Mouse (Mus musculus) stomach, embryonic 16.5 days (tissue): ENCODE measurements around the gene Efna1. TPM values are rescaled to one million over a fixed set of nuclear protein-coding genes. Genes with fewer than 3 reads are reported as not detected.

Experiments used
- ATAC-seq: fragments of 200-750 bp; cut with Nextera tagmentation; 2 replicates; pipeline ENCODE4 v1.8.0; 2017; ENCODE audit warnings: moderate number of reproducible peaks, moderate TSS enrichment; ENCODE audit not compliant: insufficient read depth, low FRiP score
- H3K27ac ChIP-seq: fragments of 300-500 bp; sonication (generic); 2 replicates; pipeline ENCODE4 v1.5.1; 2014; ENCODE audit warnings: low read length
- H3K27me3 ChIP-seq: fragments of 300-500 bp; sonication (generic); 2 replicates; pipeline ENCODE4 v1.6.1; 2014; ENCODE audit warnings: low read length, control low read depth, mixed read lengths; ENCODE audit not compliant: control insufficient read depth, insufficient read depth
- H3K36me3 ChIP-seq: fragments of 300-500 bp; sonication (generic); 2 replicates; pipeline ENCODE4 v1.6.1; 2014; ENCODE audit warnings: low read length; ENCODE audit not compliant: control insufficient read depth, insufficient read depth
- H3K4me1 ChIP-seq: fragments of 300-500 bp; sonication (generic); 2 replicates; pipeline ENCODE4 v1.6.1; 2014; ENCODE audit warnings: low read length, control low read depth, mixed read lengths; ENCODE audit not compliant: control insufficient read depth, insufficient read depth
- H3K4me2 ChIP-seq: fragments of 300-500 bp; sonication (generic); 2 replicates; pipeline ENCODE4 v1.6.1; 2014; ENCODE audit warnings: low read depth, low read length, mixed read lengths
- H3K4me3 ChIP-seq: fragments of 300-500 bp; sonication (generic); replicated peaks from 2 replicates; pipeline ENCODE4 v1.5.1; 2014; ENCODE audit warnings: mild to moderate bottlenecking, low read length
- H3K9ac ChIP-seq: fragments of 300-500 bp; sonication (generic); 2 replicates; pipeline ENCODE4 v1.6.1; 2014; ENCODE audit warnings: low read length
- H3K9me3 ChIP-seq: fragments of 300-500 bp; sonication (generic); replicated peaks from 2 replicates; pipeline ENCODE4 v1.6.1; 2016; ENCODE audit warnings: low read length, control low read depth; ENCODE audit not compliant: control insufficient read depth
- WGBS: fragments of 180-500 bp; shearing (Covaris S2); extraction: QIAGEN DNeasy Blood & Tissue Kit; methylation state at CpG from one replicate; pipeline ENCODE4 v1.1.7; 2014; 5-methylcytosine and 5-hydroxymethylcytosine counted together
- polyA plus RNA-seq: library from polyadenylated mRNA; unstranded; fragments of >200 nt; fragmentation: Nextera tagmentation; extraction: Ambion mirVana; gene quantifications from 2 replicates; pipeline ENCODE4 v1.2.1, GENCODE M21; 2015

Gene Efna1
- polyA plus RNA-seq, 1 experiment from 2014 or later: 41.5 TPM

DNA sequence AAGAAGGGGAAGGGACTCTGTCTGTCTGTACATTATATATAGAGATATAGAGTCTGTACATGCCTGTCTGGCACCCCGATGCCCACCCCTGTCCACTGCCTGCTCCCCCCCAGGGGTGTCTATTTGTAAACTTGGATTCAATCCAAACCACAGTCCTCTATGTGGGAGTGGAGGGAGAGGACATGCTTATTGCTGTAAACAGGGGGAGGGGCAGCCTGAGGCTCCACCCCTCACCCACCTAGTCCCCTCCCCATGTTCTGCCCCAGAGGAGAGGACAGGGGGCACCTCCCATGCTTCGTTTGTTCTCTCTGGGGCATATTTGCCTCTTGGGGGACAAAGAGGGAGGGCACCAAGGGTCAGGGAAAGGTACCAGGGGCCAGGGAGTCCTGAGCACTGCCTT lies 33.8 kb upstream of the Efna1 start:
- Histone ChIP-seq H3K4me1 (peaks cover 35% of the 10 kb centered on the region), H3K9me3 (no peaks in the 10 kb centered on the region), H3K36me3 (no peaks in the 10 kb centered on the region), H3K27me3 (peaks cover 15% of the 10 kb centered on the region), H3K4me2 (peak overlapping the region; percentile 70; the same call in 1 of the 2 replicates), H3K9ac (peak overlapping the region; percentile 70; the same call in 1 of the 2 replicates), H3K4me3 (peak overlapping the region; percentile 42), H3K27ac (no peak overlapping the region)
- WGBS: 43% methylated on average over 2 of the region's 2 CpGs
- ATAC-seq: peak; percentile 14; the same call in 1 of the 2 replicates

DNA sequence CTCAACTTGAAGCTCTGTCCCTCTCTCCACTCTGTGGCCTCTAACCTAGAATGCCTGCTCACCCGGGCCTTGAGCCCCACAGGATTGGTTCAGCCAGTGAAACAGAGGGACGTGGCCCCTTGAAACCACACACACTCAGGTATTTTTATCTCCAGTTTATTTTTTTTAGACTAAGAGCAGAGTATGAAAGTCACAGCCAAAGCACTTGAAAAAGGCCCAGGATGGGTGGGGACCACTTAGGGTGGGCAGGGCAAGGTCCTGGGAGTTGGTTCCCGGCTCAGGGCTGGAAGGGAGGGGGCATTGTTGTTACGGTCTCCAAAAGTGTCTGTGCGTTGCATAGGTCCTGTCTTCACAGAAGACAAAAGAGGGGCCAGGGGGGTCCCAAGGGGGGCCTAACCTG lies 33.4 kb upstream of the Efna1 start:
- Histone ChIP-seq H3K9ac (no peak overlapping the region), H3K9me3 (no peaks in the 10 kb centered on the region), H3K4me2 (no peak overlapping the region), H3K27me3 (peaks cover 11% of the 10 kb centered on the region), H3K27ac (peak overlapping the region; percentile 66), H3K36me3 (no peaks in the 10 kb centered on the region), H3K4me1 (peaks cover 30% of the 10 kb centered on the region), H3K4me3 (no peak overlapping the region)
- 52% methylated on average over 5 of the region's 5 CpGs for WGBS
- peak; percentile 6; the same call in 1 of the 2 replicates for ATAC-seq

DNA sequence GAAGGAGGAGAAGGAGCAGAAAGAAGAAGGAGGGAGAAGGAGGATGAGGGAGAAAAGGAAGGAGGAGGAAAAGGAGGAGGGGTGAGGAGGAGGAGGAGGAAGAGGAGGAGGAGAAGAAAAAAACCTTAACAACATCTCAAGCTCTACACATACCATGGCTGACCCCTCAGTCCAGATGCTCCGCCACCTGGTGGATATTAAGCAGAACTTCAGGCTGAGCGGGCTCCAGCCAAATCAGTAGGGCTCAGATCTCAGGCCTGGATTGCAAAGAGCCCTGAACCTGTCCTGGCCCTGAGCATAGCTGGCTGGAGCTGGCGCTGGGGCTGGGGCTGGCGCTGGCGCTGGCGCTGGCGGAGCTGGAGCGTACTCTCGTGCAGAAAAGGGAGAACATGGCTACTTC lies 27.1 kb upstream of the Efna1 start:
- Histone ChIP-seq H3K9ac (no peak overlapping the region), H3K4me2 (no peak overlapping the region), H3K9me3 (no peaks in the 10 kb centered on the region), H3K4me3 (no peak overlapping the region), H3K4me1 (no peaks in the 10 kb centered on the region), H3K36me3 (no peaks in the 10 kb centered on the region), H3K27ac (no peak overlapping the region), H3K27me3 (no peaks in the 10 kb centered on the region)
- 8% methylated on average over 9 of the region's 9 CpGs for WGBS
- ATAC-seq: peak; percentile 81; the same call in 1 of the 2 replicates

DNA sequence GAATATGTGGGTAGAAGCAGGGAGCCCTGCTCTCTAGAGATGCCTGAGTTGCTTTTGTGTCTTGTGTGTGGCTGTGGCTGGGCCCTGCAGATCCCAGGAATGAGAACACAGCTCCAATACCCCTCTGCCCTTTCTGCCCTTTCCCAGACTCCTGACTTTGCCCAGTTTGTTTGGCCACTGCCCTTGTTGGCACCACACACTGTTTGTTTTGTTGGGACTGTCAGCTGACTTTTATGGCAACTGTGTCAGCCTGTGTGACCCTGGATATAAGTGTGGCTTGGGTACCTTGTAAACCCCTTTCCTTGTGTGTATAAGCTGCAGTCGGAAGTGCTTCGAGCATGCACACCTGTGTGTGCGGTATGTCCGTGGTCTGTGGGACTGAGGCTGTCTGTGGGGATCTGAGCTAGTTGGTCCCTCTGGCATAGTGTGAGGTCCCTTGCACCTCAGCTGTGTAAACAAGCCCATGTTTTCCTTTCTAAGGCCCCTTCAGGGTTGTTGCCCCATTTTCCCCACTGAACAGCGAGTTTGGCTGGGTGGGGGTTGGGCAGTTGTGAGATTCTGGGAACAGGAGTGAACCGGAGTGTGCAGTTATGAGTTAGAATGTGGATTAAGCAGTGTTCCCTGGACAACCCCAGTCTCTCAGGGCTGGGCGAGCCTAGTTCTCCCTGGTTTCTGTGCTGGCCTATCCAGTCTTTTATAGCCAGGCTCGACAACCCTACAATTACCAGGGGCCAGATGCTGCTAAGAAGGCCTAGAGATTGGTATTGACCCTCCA lies 24.8 kb upstream of the Efna1 start:
- Histone ChIP-seq H3K27me3 (no peaks in the 10 kb centered on the region), H3K4me3 (no peak overlapping the region), H3K4me2 (no peak overlapping the region), H3K36me3 (no peaks in the 10 kb centered on the region), H3K27ac (no peak overlapping the region), H3K9ac (no peak overlapping the region), H3K4me1 (no peaks in the 10 kb centered on the region), H3K9me3 (no peaks in the 10 kb centered on the region)
- no peak for ATAC-seq
- 63% methylated on average over 8 of the region's 8 CpGs for WGBS

DNA sequence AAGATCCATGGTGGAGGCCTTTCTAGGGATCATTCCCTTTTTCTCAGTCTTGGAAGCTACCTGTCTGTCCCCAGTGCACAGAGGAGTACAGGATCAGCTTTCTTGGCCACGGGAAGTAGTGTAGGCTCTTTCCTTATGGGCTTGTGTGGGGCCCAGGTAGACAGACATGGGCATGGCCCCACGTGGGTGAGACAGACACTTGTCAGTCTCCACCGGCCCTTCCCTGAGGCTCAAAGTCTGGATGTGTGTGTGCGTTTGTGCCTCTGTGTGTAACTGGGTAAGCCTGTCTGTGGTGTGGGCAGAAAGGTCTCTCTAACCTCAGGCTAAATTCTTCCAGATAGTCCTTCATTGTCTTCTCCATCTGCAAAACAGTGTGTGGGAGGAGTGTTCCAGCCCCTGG lies 24.2 kb upstream of the Efna1 start:
- WGBS: 71% methylated on average over 4 of the region's 4 CpGs
- Histone ChIP-seq H3K4me2 (no peak overlapping the region), H3K9ac (no peak overlapping the region), H3K27ac (no peak overlapping the region), H3K36me3 (no peaks in the 10 kb centered on the region), H3K4me1 (peaks cover 2% of the 10 kb centered on the region; the same call in 1 of the 2 replicates), H3K9me3 (no peaks in the 10 kb centered on the region), H3K27me3 (no peaks in the 10 kb centered on the region; the same call in 1 of the 2 replicates), H3K4me3 (no peak overlapping the region)
- ATAC-seq: no peak

DNA sequence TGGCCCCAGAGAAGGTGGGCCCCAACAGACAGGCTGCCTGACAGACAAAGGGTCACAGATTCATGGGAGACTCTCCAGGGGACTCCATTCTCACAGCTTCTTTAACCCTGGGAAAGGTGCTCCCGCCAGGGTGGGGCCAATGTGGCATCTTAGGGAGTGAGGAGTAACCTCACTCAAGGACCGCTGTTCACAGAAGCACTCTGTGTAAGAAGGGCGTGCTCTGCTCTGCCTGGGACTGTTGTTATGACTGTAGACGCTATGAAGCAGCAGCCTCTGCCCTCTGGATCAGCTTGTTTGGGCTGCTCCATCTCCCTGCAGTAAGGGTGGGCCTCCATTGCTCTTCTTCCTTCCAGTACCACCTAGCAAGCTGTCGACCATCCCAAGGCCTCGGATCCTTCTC lies 23.5 kb upstream of the Efna1 start:
- Histone ChIP-seq H3K27me3 (no peaks in the 10 kb centered on the region; the same call in 1 of the 2 replicates), H3K4me2 (no peak overlapping the region), H3K4me1 (peaks cover 5% of the 10 kb centered on the region; the same call in 1 of the 2 replicates), H3K9ac (no peak overlapping the region), H3K4me3 (no peak overlapping the region), H3K9me3 (no peaks in the 10 kb centered on the region), H3K27ac (no peak overlapping the region), H3K36me3 (no peaks in the 10 kb centered on the region)
- no peak for ATAC-seq
- 51% methylated on average over 6 of the region's 6 CpGs for WGBS

DNA sequence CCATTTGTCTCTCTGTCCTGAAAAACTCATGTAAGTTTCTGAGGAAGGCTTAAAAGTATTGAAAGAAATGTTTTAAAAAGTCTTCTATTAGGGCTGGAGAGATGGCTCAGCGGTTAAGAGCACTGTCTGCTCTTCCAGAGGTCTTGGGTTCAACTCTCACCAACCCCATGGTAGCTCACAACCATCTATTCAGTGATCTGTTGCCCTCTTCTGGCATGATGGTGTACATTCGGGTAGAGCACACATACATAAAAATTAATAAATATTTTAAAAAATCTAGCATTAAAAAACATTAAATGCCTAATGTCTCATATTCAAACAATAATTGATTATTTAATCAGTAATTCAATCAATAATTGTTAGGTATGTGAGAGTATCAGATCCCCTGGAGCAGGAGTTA lies 19.6 kb upstream of the Efna1 start:
- no peak overlapping the region for H3K4me2 ChIP-seq
- peaks cover 5% of the 10 kb centered on the region; the same call in 1 of the 2 replicates for H3K4me1 ChIP-seq
- no peaks in the 10 kb centered on the region for H3K9me3 ChIP-seq
- H3K4me3 ChIP-seq: no peak overlapping the region
- H3K27ac ChIP-seq: no peak overlapping the region
- H3K27me3 ChIP-seq: no peaks in the 10 kb centered on the region; the same call in 1 of the 2 replicates
- no peak overlapping the region for H3K9ac ChIP-seq
- ATAC-seq: no peak
- WGBS: 58% methylated on average over 2 of the region's 2 CpGs
- no peaks in the 10 kb centered on the region for H3K36me3 ChIP-seq

DNA sequence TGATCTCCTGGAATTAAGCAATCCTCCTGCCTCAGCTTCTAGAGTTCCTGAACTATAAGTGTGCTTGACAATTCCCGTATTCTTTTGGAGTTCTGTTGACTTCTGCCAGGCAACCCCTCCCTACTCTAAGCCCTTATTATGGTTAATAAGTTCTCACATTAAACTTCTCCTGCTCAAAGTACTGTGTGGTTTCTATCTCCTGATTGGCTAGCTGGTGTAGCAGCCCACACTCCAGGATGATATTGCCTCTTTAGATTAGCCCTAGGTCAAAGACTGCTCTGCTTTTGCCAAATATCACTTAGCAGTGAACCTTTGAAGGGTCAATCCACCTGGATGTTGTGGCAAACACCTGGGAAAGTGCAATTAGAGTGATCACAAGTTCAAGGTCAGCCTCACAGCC lies 19.1 kb upstream of the Efna1 start:
- peak overlapping the region; percentile 58; the same call in 1 of the 2 replicates for H3K9ac ChIP-seq
- H3K9me3 ChIP-seq: no peaks in the 10 kb centered on the region
- 31% methylated on average over 1 of the region's 1 CpGs for WGBS
- H3K36me3 ChIP-seq: no peaks in the 10 kb centered on the region
- peak overlapping the region; percentile 40 for H3K4me3 ChIP-seq
- H3K27ac ChIP-seq: no peak overlapping the region
- H3K27me3 ChIP-seq: no peaks in the 10 kb centered on the region; the same call in 1 of the 2 replicates
- peaks cover 5% of the 10 kb centered on the region; the same call in 1 of the 2 replicates for H3K4me1 ChIP-seq
- H3K4me2 ChIP-seq: peak overlapping the region; percentile 59
- peak; percentile 41; the same call in 1 of the 2 replicates for ATAC-seq

DNA sequence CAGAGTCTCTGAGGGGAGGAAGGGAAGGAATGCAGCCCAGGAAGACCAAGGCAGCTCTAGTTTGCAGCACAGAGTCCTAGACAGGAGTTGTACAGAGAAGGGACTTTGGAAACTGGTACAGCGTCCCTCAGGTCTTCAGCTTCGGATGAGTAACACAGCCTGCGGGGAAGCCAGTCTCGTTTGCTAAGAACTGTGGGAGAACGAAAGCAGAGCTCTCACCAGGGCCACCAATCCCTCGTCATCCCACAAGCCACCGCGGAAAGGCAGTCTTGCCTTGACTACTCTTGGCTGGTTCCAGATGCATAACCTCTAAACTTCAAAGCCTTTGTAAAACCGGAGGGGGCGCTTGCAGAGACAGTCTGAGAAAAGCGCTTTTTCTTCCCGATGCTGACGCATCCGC lies 18.6 kb upstream of the Efna1 start:
- Histone ChIP-seq H3K4me3 (peak overlapping the region; percentile 40), H3K4me1 (peaks cover 5% of the 10 kb centered on the region; the same call in 1 of the 2 replicates), H3K4me2 (peak overlapping the region; percentile 59), H3K36me3 (no peaks in the 10 kb centered on the region), H3K27me3 (no peaks in the 10 kb centered on the region; the same call in 1 of the 2 replicates), H3K9ac (peak overlapping the region; percentile 58; the same call in 1 of the 2 replicates), H3K27ac (0 out of 2 replicates have a peak overlapping the region, but pooled peaks have one; percentile 17), H3K9me3 (no peaks in the 10 kb centered on the region)
- WGBS: 5% methylated on average over 14 of the region's 14 CpGs
- peak; percentile 30; the same call in 1 of the 2 replicates for ATAC-seq
